Mouse (Mus musculus): ENCODE measurements around the gene Gm6034. TPM values are rescaled to one million over a fixed set of nuclear protein-coding genes. Genes with fewer than 3 reads are reported as not detected.
"Not testable (repeated sequence)": the region's sequence is repeated elsewhere in the genome, so short reads cannot be mapped to it uniquely, and the experiment has no call there.

The Gm6034 gene
- polyA plus RNA-seq, 1 experiment, result 0.22 TPM

GRCm38 (mm10) chr17:36028879-36029619 lies 13.7 kb upstream of the Gm6034 start:
- Histone ChIP-seq H3K4me1 (replicated peaks; ENCODE audit: control insufficient read depth, insufficient read depth, low read length) (peaks cover 15% of the 10 kb centered on the region), H3K36me3 (ENCODE audit: control insufficient read depth, insufficient read depth, low read length) (no peaks in the 10 kb centered on the region), H3K27me3 (ENCODE audit: control insufficient read depth, insufficient read depth, low read length) (no peaks in the 10 kb centered on the region), H3K4me3 (ENCODE audit: control insufficient read depth, insufficient read depth, low read length) (no peak overlapping the region), H3K27ac (ENCODE audit: control insufficient read depth, insufficient read depth, low read length) (no peak overlapping the region)
- WGBS, result 97% methylated on average over 7 of the region's 7 CpGs
- DNase-seq, result no peak
- no peak for TF ChIP-seq CTCF (IDR thresholded peaks at IDR 0.05; ENCODE audit: borderline replicate concordance, control insufficient read depth, extremely low read depth, insufficient read depth, low read length, poor library complexity)
- TF ChIP-seq POLR2A (IDR thresholded peaks at IDR 0.05; ENCODE audit: control insufficient read depth, extremely low read depth, insufficient read depth, low read length, poor library complexity), result no peak

DNA sequence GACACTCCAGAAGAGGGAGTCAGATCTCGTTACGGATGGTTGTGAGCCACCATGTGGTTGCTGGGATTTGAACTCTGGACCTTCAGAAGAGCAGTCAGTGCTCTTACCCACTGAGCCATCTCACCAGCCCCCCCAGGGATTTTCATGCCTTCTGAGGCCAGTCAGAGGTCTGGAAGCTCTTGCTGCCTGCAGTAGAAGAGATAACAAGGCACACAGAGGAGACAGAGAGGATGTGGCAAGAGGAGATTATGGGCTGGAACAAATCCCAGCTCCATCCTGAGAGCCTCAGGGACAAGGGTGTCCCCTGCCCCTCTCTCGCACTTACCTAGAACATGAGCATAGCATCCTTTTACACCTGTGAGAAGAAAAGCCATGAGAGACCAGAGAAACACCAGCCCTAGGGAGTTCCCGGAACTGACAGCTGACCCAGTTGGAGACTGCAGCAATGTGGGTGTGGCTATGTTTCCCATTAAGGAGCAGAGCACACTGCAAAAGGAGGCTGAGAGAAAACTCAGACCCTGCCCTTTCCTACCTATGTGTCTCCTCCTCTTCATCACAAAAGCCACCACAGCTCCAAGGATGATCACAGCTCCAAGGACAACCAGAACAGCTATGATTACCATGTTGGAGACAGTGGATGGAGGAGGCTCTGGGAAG lies 12.6 kb upstream of the Gm6034 start:
- WGBS, result 98% methylated on average over 4 of the region's 4 CpGs
- H3K27ac ChIP-seq (ENCODE audit: control insufficient read depth, insufficient read depth, low read length); H3K27me3 ChIP-seq (ENCODE audit: control insufficient read depth, insufficient read depth, low read length); DNase-seq; H3K36me3 ChIP-seq (ENCODE audit: control insufficient read depth, insufficient read depth, low read length); H3K4me3 ChIP-seq (ENCODE audit: control insufficient read depth, insufficient read depth, low read length): not testable (repeated sequence)
- H3K4me1 ChIP-seq (replicated peaks; ENCODE audit: control insufficient read depth, insufficient read depth, low read length), result peaks cover 16% of the 10 kb centered on the region

GRCm38 (mm10) chr17:36030703-36031582 lies 11.8 kb upstream of the Gm6034 start:
- not testable (repeated sequence) for H3K27me3 ChIP-seq (ENCODE audit: control insufficient read depth, insufficient read depth, low read length); H3K36me3 ChIP-seq (ENCODE audit: control insufficient read depth, insufficient read depth, low read length); DNase-seq
- WGBS, result 49% methylated on average over 8 of the region's 8 CpGs
- Histone ChIP-seq H3K27ac (ENCODE audit: control insufficient read depth, insufficient read depth, low read length) (peak overlapping the region; percentile 23), H3K4me3 (ENCODE audit: control insufficient read depth, insufficient read depth, low read length) (peak overlapping the region; percentile 95), H3K4me1 (replicated peaks; ENCODE audit: control insufficient read depth, insufficient read depth, low read length) (peaks cover 16% of the 10 kb centered on the region)

DNA sequence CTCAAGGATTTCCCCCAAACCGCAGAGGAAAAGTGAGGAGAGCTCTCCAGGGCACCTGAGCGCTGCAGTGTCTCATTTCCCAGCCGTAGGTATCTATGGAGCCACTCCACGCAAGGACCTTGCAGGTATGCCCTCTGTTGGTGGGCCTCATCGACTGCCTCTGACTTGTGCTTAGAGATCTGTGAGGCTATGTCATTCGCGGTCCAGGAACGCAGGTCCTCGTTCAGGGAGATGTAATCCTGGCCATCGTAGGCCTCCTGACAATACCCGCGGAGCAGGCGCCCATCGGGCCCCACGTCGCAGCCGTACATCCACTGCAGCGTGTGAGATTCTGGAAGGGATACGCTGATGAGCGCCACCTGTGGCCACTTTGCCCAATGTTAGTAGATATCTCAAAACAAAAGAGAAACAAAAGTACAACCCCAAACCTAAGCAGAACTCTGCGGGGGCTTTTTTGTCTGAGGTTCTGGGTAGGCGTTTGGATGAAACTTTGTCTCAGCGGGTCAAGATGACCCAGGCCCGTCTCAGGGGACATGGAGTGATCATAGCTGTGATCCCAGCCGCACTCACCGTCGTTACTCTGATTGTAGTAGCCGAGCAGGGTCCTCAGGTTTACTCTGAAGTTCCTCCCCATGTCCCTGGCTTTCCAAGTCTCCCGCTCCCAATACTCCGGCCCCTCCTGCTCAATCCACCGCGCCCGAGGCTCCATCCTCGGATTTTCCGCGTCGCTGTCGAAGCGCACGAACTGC lies 11.0 kb upstream of the Gm6034 start:
- Histone ChIP-seq H3K4me1 (replicated peaks; ENCODE audit: control insufficient read depth, insufficient read depth, low read length) (peaks cover 16% of the 10 kb centered on the region), H3K27ac (ENCODE audit: control insufficient read depth, insufficient read depth, low read length) (peak overlapping the region; percentile 90), H3K4me3 (ENCODE audit: control insufficient read depth, insufficient read depth, low read length) (peak overlapping the region; percentile 95)
- TF ChIP-seq CTCF (IDR thresholded peaks at IDR 0.05; ENCODE audit: borderline replicate concordance, control insufficient read depth, extremely low read depth, insufficient read depth, low read length, poor library complexity), result peak; percentile 70; the same call in 1 of the 2 replicates
- WGBS, result under 1% methylated on average over 40 of the region's 40 CpGs
- DNase-seq, result peak; percentile 68
- H3K36me3 ChIP-seq (ENCODE audit: control insufficient read depth, insufficient read depth, low read length); H3K27me3 ChIP-seq (ENCODE audit: control insufficient read depth, insufficient read depth, low read length): not testable (repeated sequence)

DNA sequence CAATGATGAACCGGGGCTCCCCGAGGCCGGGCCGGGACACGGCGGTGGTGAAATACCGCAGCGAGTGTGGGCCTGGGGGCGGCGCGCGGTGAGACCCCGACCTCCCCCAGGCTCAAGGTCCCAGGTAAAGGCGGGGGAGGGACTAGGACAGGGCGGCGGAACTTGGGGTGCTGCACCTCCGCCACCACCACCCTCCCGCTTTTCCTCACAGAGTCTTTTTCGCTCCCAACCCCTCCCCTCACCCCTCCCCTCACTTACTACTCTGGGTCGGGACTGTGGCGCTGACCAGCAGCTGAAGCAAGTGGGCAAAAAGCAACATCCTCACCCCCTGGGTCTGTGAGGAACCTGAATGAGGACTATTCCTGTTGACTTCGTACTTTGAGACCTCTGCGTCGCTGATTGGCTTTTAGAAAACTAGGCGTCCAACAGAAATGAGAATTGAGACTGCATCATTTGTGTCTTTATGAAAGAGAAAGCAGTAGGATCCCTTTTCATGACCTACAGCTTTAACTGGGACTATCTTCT lies 10.3 kb upstream of the Gm6034 start, which contains the start of gene H2-T23:
TSS of gene H2-T23 (minus strand) at position 505 of the 525 bp plus-strand sequence.
- H3K27ac ChIP-seq (ENCODE audit: control insufficient read depth, insufficient read depth, low read length), result peak within 1 kb of the TSS; percentile 90
- WGBS, result under 1% methylated on average over 25 of the region's 25 CpGs
- DNase-seq, result peak; percentile 75
- not testable (repeated sequence) for H3K36me3 ChIP-seq (ENCODE audit: control insufficient read depth, insufficient read depth, low read length); H3K27me3 ChIP-seq (ENCODE audit: control insufficient read depth, insufficient read depth, low read length)
- TF ChIP-seq POLR2A (IDR thresholded peaks at IDR 0.05; ENCODE audit: control insufficient read depth, extremely low read depth, insufficient read depth, low read length, poor library complexity), result peak; percentile 70
- H3K4me3 ChIP-seq (ENCODE audit: control insufficient read depth, insufficient read depth, low read length), result peak within 1 kb of the TSS; percentile 95
- peaks cover 16% of the 10 kb centered on the region for H3K4me1 ChIP-seq (replicated peaks; ENCODE audit: control insufficient read depth, insufficient read depth, low read length)

GRCm38 (mm10) chr17:36034524-36034923 lies 8.2 kb upstream of the Gm6034 start:
- WGBS, result 90% methylated on average over 3 of the region's 3 CpGs
- not testable (repeated sequence) for H3K27me3 ChIP-seq (ENCODE audit: control insufficient read depth, insufficient read depth, low read length); DNase-seq; H3K27ac ChIP-seq (ENCODE audit: control insufficient read depth, insufficient read depth, low read length); H3K36me3 ChIP-seq (ENCODE audit: control insufficient read depth, insufficient read depth, low read length); H3K4me3 ChIP-seq (ENCODE audit: control insufficient read depth, insufficient read depth, low read length)
- H3K4me1 ChIP-seq (replicated peaks; ENCODE audit: control insufficient read depth, insufficient read depth, low read length), result peaks cover 16% of the 10 kb centered on the region

DNA sequence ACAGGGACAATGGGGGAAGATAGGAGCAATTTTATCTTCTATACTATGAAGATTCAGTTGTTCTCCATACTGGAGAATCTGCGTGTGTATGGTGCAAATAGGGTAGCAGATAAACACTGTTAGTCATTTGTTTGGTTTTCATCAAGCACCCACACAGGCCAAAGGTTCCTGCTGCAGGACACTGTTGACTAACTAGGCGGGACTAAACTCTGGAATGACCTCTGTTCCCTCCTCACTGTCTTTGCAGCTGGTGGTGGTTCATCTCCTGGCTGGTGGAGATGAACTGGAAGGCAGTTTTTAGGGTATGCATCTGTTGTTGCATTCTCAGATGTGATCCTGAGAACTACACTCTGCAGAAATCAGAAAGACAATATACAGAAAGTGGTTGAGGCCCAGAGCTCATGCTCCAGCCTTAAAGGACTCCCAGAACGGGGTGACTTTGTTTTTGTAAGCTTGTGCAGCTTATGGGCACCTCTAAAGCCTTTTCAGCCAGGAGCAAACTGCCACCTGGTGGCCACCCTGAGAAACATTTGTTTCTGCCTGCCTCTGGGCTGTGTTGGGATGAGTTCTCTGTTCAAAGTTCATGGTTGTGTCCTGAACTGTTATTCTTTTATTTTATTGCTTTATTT lies 7.6 kb upstream of the Gm6034 start:
- peak; percentile 80 for DNase-seq
- WGBS, result 57% methylated on average over 3 of the region's 3 CpGs
- not testable (repeated sequence) for H3K36me3 ChIP-seq (ENCODE audit: control insufficient read depth, insufficient read depth, low read length); H3K27me3 ChIP-seq (ENCODE audit: control insufficient read depth, insufficient read depth, low read length); H3K27ac ChIP-seq (ENCODE audit: control insufficient read depth, insufficient read depth, low read length); H3K4me3 ChIP-seq (ENCODE audit: control insufficient read depth, insufficient read depth, low read length)
- peaks cover 16% of the 10 kb centered on the region for H3K4me1 ChIP-seq (replicated peaks; ENCODE audit: control insufficient read depth, insufficient read depth, low read length)

- not testable (repeated sequence) for H3K27ac ChIP-seq (ENCODE audit: control insufficient read depth, insufficient read depth, low read length); H3K36me3 ChIP-seq (ENCODE audit: control insufficient read depth, insufficient read depth, low read length); DNase-seq; H3K4me3 ChIP-seq (ENCODE audit: control insufficient read depth, insufficient read depth, low read length); H3K27me3 ChIP-seq (ENCODE audit: control insufficient read depth, insufficient read depth, low read length); H3K4me1 ChIP-seq (replicated peaks; ENCODE audit: control insufficient read depth, insufficient read depth, low read length)
- 96% methylated on average over 13 of the region's 13 CpGs for WGBS
Observed at GRCm38 (mm10) chr17:36036126-36036525, 6.6 kb upstream of the Gm6034 start.

DNA sequence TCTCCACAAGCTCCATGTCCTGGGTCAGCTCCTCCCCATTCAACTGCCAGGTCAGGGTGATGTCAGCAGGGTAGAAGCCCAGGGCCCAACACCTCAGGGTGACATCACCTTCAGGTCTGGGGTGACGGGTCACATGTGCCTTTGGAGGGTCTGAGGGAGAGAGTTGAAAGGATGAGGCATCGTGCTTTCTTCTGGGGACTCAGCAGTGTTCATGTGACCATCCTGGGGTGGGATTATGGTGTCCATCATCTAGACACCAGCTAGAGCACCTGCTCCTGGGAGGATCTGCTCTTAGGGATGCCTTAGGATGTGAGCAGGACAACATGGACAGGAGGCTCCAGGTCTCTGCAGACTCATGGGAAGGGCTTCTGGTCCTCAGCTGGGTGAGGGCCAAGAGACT lies 2.2 kb upstream of the Gm6034 start:
- DNase-seq; H3K4me3 ChIP-seq (ENCODE audit: control insufficient read depth, insufficient read depth, low read length); H3K36me3 ChIP-seq (ENCODE audit: control insufficient read depth, insufficient read depth, low read length); H3K27me3 ChIP-seq (ENCODE audit: control insufficient read depth, insufficient read depth, low read length); H3K27ac ChIP-seq (ENCODE audit: control insufficient read depth, insufficient read depth, low read length): not testable (repeated sequence)
- WGBS, result 91% methylated on average over 2 of the region's 2 CpGs
- H3K4me1 ChIP-seq (replicated peaks; ENCODE audit: control insufficient read depth, insufficient read depth, low read length), result peaks cover 22% of the 10 kb centered on the region

Data from thymus, adult 2 months (tissue).